ENCODE assay signal across 8 mouse cellular contexts in genomic region chr2:32096122-32096420, GRCm38 (mm10). TPM values are rescaled to one million over a fixed set of nuclear protein-coding genes. Genes with fewer than 3 reads are reported as not detected.
DNase-seq lines count a peak whose midpoint lies in the region; ATAC-seq and TF ChIP-seq lines count a peak whose summit lies in the region.

No protein-coding gene starts in this region.

- TF ChIP-seq CTCF in left cerebral cortex, adult 2 months (IDR thresholded peaks at IDR 0.05), result no peak

- no peak for DNase-seq in left cerebral cortex, adult 2 months (ENCODE audit: extremely low spot score in 1 of 2, low spot score in 2 of 2)
- DNase-seq in left cerebral cortex, postnatal 36 days (ENCODE audit: low spot score in 2 of 2), result no peak
- no peak for DNase-seq in embryonic facial prominence, embryonic 11.5 days (ENCODE audit: low spot score)
- no peak for DNase-seq in spleen, postnatal 4 days (ENCODE audit: low spot score in 2 of 2)
- no peak for DNase-seq in retina, postnatal 1 day
- no peak for DNase-seq in left cerebral cortex, postnatal 14 days (ENCODE audit: low spot score in 2 of 2)

- H3K4me1 ChIP-seq in embryonic facial prominence, embryonic 11.5 days (ENCODE audit: control insufficient read depth, insufficient read depth, low read length), result no peaks in the 10 kb centered on the region
- H3K4me1 ChIP-seq in intestine, embryonic 15.5 days (replicated peaks), result peaks cover 6% of the 10 kb centered on the region; the same call in 1 of the 2 replicates
- peaks cover 10% of the 10 kb centered on the region for H3K4me1 ChIP-seq in neural tube, embryonic 14.5 days (ENCODE audit: control insufficient read depth, insufficient read depth, low read length)

- 85% methylated on average over 10 of the region's 10 CpGs for WGBS in embryonic facial prominence, embryonic 11.5 days
- 81% methylated on average over 10 of the region's 10 CpGs for WGBS in intestine, embryonic 15.5 days
- WGBS in neural tube, embryonic 14.5 days, result 79% methylated on average over 10 of the region's 10 CpGs

- no peak for ATAC-seq in embryonic facial prominence, embryonic 11.5 days (replicated peaks; ENCODE audit: insufficient number of reproducible peaks, low FRiP score, low TSS enrichment, low read depth)
- ATAC-seq in intestine, embryonic 15.5 days, result 0 out of 2 replicates have a peak, but pooled peaks have one; percentile 11
- no peak for ATAC-seq in neural tube, embryonic 14.5 days (ENCODE audit: low read depth)

- H3K27ac ChIP-seq in left cerebral cortex, adult 2 months, result peak overlapping the region; percentile 95
- no peak overlapping the region for H3K27ac ChIP-seq in embryonic facial prominence, embryonic 11.5 days (replicated peaks; ENCODE audit: low read depth, low read length)
- H3K27ac ChIP-seq in intestine, embryonic 15.5 days, result no peak overlapping the region
- H3K27ac ChIP-seq in neural tube, embryonic 14.5 days (ENCODE audit: low read depth, low read length), result peak overlapping the region; percentile 80

- peak overlapping the region; percentile 53; the same call in 1 of the 2 replicates for H3K9ac ChIP-seq in embryonic facial prominence, embryonic 11.5 days (replicated peaks; ENCODE audit: low read length)
- peak overlapping the region; percentile 47 for H3K9ac ChIP-seq in intestine, embryonic 15.5 days
- peak overlapping the region; percentile 71 for H3K9ac ChIP-seq in neural tube, embryonic 14.5 days (replicated peaks; ENCODE audit: low read depth, low read length)

- intact Hi-C loops in left cerebral cortex, adult 2 months (cut with DNase I), result no loop called here
- intact Hi-C loops in left cerebral cortex, postnatal 36 days (cut with DNase I), result no loop called here
- intact Hi-C loops in left cerebral cortex, postnatal 14 days (cut with DNase I), result no loop called here

- peak overlapping the region; percentile 80 for H3K4me3 ChIP-seq in left cerebral cortex, adult 2 months
- peak overlapping the region; percentile 1; the same call in 1 of the 2 replicates for H3K4me3 ChIP-seq in embryonic facial prominence, embryonic 11.5 days (ENCODE audit: low read depth, low read length)
- peak overlapping the region; percentile 25 for H3K4me3 ChIP-seq in intestine, embryonic 15.5 days (replicated peaks)
- H3K4me3 ChIP-seq in neural tube, embryonic 14.5 days (ENCODE audit: low read depth, low read length), result peak overlapping the region; percentile 48

- H3K4me2 ChIP-seq in embryonic facial prominence, embryonic 11.5 days (ENCODE audit: low read depth, low read length), result peak overlapping the region; percentile 35
- peak overlapping the region; percentile 58 for H3K4me2 ChIP-seq in intestine, embryonic 15.5 days (replicated peaks)
- H3K4me2 ChIP-seq in neural tube, embryonic 14.5 days (ENCODE audit: low read depth, low read length), result peak overlapping the region; percentile 88

- no peaks in the 10 kb centered on the region for H3K36me3 ChIP-seq in embryonic facial prominence, embryonic 11.5 days (replicated peaks; ENCODE audit: control insufficient read depth, insufficient read depth, low read depth, low read length)
- H3K36me3 ChIP-seq in intestine, embryonic 15.5 days, result no peaks in the 10 kb centered on the region
- no peaks in the 10 kb centered on the region for H3K36me3 ChIP-seq in neural tube, embryonic 14.5 days (ENCODE audit: control insufficient read depth, insufficient read depth, low read length)

- no peaks in the 10 kb centered on the region for H3K27me3 ChIP-seq in embryonic facial prominence, embryonic 11.5 days (ENCODE audit: control insufficient read depth, insufficient read depth, low read length)
- no peaks in the 10 kb centered on the region for H3K27me3 ChIP-seq in intestine, embryonic 15.5 days (replicated peaks)
- H3K27me3 ChIP-seq in neural tube, embryonic 14.5 days (ENCODE audit: control insufficient read depth, insufficient read depth, low read length), result no peaks in the 10 kb centered on the region

- no peaks in the 10 kb centered on the region for H3K9me3 ChIP-seq in embryonic facial prominence, embryonic 11.5 days (replicated peaks; ENCODE audit: control insufficient read depth, low read length)
- H3K9me3 ChIP-seq in intestine, embryonic 15.5 days, result no peaks in the 10 kb centered on the region
- no peaks in the 10 kb centered on the region for H3K9me3 ChIP-seq in neural tube, embryonic 14.5 days (ENCODE audit: control insufficient read depth, low read length)

RNA-seq across cellular contexts. Expression of gene Plpp7, which starts 0.7 kb away (rescaled TPM):
- 10 to 100 TPM; 26.8 to 29.3 TPM for total RNA-seq in left cerebral cortex, adult 2 months (2021)
- 10 to 100 TPM; 27.3 to 33.7 TPM for total RNA-seq in left cerebral cortex, postnatal 36 days (2021)
- polyA plus RNA-seq in embryonic facial prominence, embryonic 11.5 days (2014; fragmentation: Nextera tagmentation; extraction: Ambion mirVana), result 3.5 TPM in 2 replicates
- polyA plus RNA-seq in intestine, embryonic 15.5 days (2015; fragmentation: Nextera tagmentation; extraction: Ambion mirVana), result 4.3 and 4.5 TPM in 2 replicates
- polyA plus RNA-seq in neural tube, embryonic 14.5 days (2014; fragmentation: Nextera tagmentation; extraction: Ambion mirVana), result 23.8 and 25.2 TPM in 2 replicates
- total RNA-seq in left cerebral cortex, postnatal 14 days (2021), result 10 to 100 TPM; 24.5 to 28.5 TPM

RNA-seq across cellular contexts. Expression of gene Fam78a, which starts 11.4 kb away (rescaled TPM):
- 1 to 10 TPM; 9.0 to 9.7 TPM for total RNA-seq in left cerebral cortex, adult 2 months (2021)
- total RNA-seq in left cerebral cortex, postnatal 36 days (2021), result 1 to 10 TPM; 3.7 to 8.8 TPM
- 1.8 and 1.9 TPM in 2 replicates for polyA plus RNA-seq in embryonic facial prominence, embryonic 11.5 days (2014; fragmentation: Nextera tagmentation; extraction: Ambion mirVana)
- 1.8 and 2.0 TPM in 2 replicates for polyA plus RNA-seq in intestine, embryonic 15.5 days (2015; fragmentation: Nextera tagmentation; extraction: Ambion mirVana)
- 0.28 and 0.50 TPM in 2 replicates for polyA plus RNA-seq in neural tube, embryonic 14.5 days (2014; fragmentation: Nextera tagmentation; extraction: Ambion mirVana)
- total RNA-seq in left cerebral cortex, postnatal 14 days (2021), result 1 to 10 TPM; 3.4 to 4.2 TPM

RNA-seq across cellular contexts. Expression of gene Prrc2b, which starts 54.8 kb away (rescaled TPM):
- 100 to 1,000 TPM; 268 to 280 TPM for total RNA-seq in left cerebral cortex, adult 2 months (2021)
- 100 to 1,000 TPM; 257 to 259 TPM for total RNA-seq in left cerebral cortex, postnatal 36 days (2021)
- 46.2 and 48.6 TPM in 2 replicates for polyA plus RNA-seq in embryonic facial prominence, embryonic 11.5 days (2014; fragmentation: Nextera tagmentation; extraction: Ambion mirVana)
- 32.5 and 36.1 TPM in 2 replicates for polyA plus RNA-seq in intestine, embryonic 15.5 days (2015; fragmentation: Nextera tagmentation; extraction: Ambion mirVana)
- 101 and 118 TPM in 2 replicates for polyA plus RNA-seq in neural tube, embryonic 14.5 days (2014; fragmentation: Nextera tagmentation; extraction: Ambion mirVana)
- 100 to 1,000 TPM; 244 to 245 TPM for total RNA-seq in left cerebral cortex, postnatal 14 days (2021)

Comparison
In these comparisons a context has a peak if more than half of its experiments do, and no peak if none do; other contexts are left out.
1. H3K27ac ChIP-seq: peak in left cerebral cortex, adult 2 months (single experiment) and neural tube, embryonic 14.5 days (single experiment); none in embryonic facial prominence, embryonic 11.5 days (single experiment) and intestine, embryonic 15.5 days (single experiment).
2. H3K4me3 ChIP-seq: peak in every context shown above with its lines; median percentile 80 in left cerebral cortex, adult 2 months; 48 in neural tube, embryonic 14.5 days; 25 in intestine, embryonic 15.5 days; 1 in embryonic facial prominence, embryonic 11.5 days.
3. H3K4me2 ChIP-seq: peak in every context shown above with its lines; median percentile 88 in neural tube, embryonic 14.5 days; 58 in intestine, embryonic 15.5 days; 35 in embryonic facial prominence, embryonic 11.5 days.
4. Peak in every context shown above with its lines, with median percentiles within 50 percentile points of each other: H3K9ac ChIP-seq.